In genomic region chr11:67190316-67190715, GRCm38 (mm10) we compare ENCODE assay signal across 35 mouse cellular contexts. TPM values are rescaled to one million over a fixed set of nuclear protein-coding genes. Genes with fewer than 3 reads are reported as not detected.
DNase-seq lines count a peak whose midpoint lies in the region.
"Had no signal": no experiment of that assay in that cellular context is flagged by ENCODE, and none has a peak within 500 bp of the region (broad histone marks: within the 10 kb centered on the region; RNA-seq: fewer than 3 reads in every experiment).

No protein-coding gene starts in this region.

- no peaks in the 10 kb centered on the region for H3K4me1 ChIP-seq in heart, embryonic 10.5 days
- H3K4me1 ChIP-seq: embryonic facial prominence, embryonic 10.5 days; embryonic facial prominence, embryonic 13.5 days; forebrain, embryonic 12.5 days; forebrain, embryonic 15.5 days; heart, embryonic 13.5 days had no signal

- WGBS in heart, embryonic 10.5 days = 76% methylated on average over 10 of the region's 10 CpGs

- intact Hi-C loops in left cerebral cortex, postnatal 25 days (cut with DNase I) = no loop called here

- no peak overlapping the region for H3K27ac ChIP-seq in heart, embryonic 10.5 days
- H3K27ac ChIP-seq: embryonic facial prominence, embryonic 10.5 days; embryonic facial prominence, embryonic 13.5 days; forebrain, embryonic 12.5 days; forebrain, embryonic 15.5 days; gastrocnemius, adult 2 months; heart, embryonic 13.5 days; hindbrain, embryonic 14.5 days; hindbrain, postnatal 0 days had no signal

- H3K9me3 ChIP-seq in heart, embryonic 10.5 days = no peaks in the 10 kb centered on the region
- H3K9me3 ChIP-seq: embryonic facial prominence, embryonic 10.5 days; embryonic facial prominence, embryonic 13.5 days; forebrain, embryonic 12.5 days; forebrain, embryonic 15.5 days; heart, embryonic 13.5 days had no signal

- no peaks in the 10 kb centered on the region for H3K36me3 ChIP-seq in heart, embryonic 10.5 days
- H3K36me3 ChIP-seq: embryonic facial prominence, embryonic 10.5 days; embryonic facial prominence, embryonic 13.5 days; forebrain, embryonic 12.5 days; forebrain, embryonic 15.5 days; heart, embryonic 13.5 days had no signal

- no peaks in the 10 kb centered on the region for H3K27me3 ChIP-seq in heart, embryonic 10.5 days (ENCODE audit: insufficient read depth, poor library complexity, severe bottlenecking)
- H3K27me3 ChIP-seq: embryonic facial prominence, embryonic 13.5 days; forebrain, embryonic 12.5 days; forebrain, embryonic 15.5 days; heart, embryonic 13.5 days had no signal

- no peak overlapping the region for H3K4me3 ChIP-seq in heart, embryonic 10.5 days
- H3K4me3 ChIP-seq: embryonic facial prominence, embryonic 10.5 days; embryonic facial prominence, embryonic 13.5 days; erythroblast, embryonic 14.5 days; forebrain, embryonic 12.5 days; forebrain, embryonic 15.5 days; gastrocnemius, adult 2 months; heart, embryonic 13.5 days had no signal

- peak; percentile 59 for DNase-seq in heart, adult 11 months
- DNase-seq in heart, embryonic 10.5 days (ENCODE audit: low spot score) = no peak
- peak; percentile 23 to 42 for DNase-seq in left cerebral cortex, postnatal 25 days (ENCODE audit: low spot score in 2 of 2)
- no peak for DNase-seq in left cerebral cortex, adult 18-20 months (ENCODE audit: low spot score in 2 of 2)
- peak; percentile 63 for DNase-seq in brain, adult 2 months (ENCODE audit: low read depth, low spot score)
- DNase-seq in T-cell, adult 2 months (ENCODE audit: low spot score) = no peak
- DNase-seq: adrenal gland, adult 8-10 months; adrenal gland, postnatal 25 days; cerebellum, adult 11 months; cerebellum, adult 2 months; cerebellum, adult 9-11 months; cerebellum, postnatal 25 days; embryo, embryonic 11 days; gastrocnemius, adult 2 months; gastrocnemius, postnatal 14 days; heart, adult 18-20 months; heart, postnatal 14 days; heart, postnatal 4 days had no signal

RNA-seq across cellular contexts. Expression of gene Myh1, which starts 9.5 kb away (rescaled TPM):
- 0.04 and 0.18 TPM in 2 replicates for polyA plus RNA-seq in heart, embryonic 10.5 days (2016; fragmentation: Nextera tagmentation; extraction: Ambion mirVana)
- under 1 TPM; 0.09 to 0.25 TPM for total RNA-seq in left cerebral cortex, postnatal 25 days (2021)
- total RNA-seq in left cerebral cortex, adult 18-20 months (2021) = under 1 TPM; 0.28 to 0.37 TPM
- total RNA-seq: common myeloid progenitor, adult 5-6 weeks; heart, adult 18-20 months; heart, postnatal 14 days; MEL had no signal
- polyA plus RNA-seq: activated CD4-positive, CD25-positive, alpha-beta regulatory T cell, adult 4 months; CD4-positive, CD25-positive, alpha-beta regulatory T cell, adult 4 months; cerebellum, adult 2 months; embryonic facial prominence, embryonic 10.5 days; erythroblast, embryonic 14.5 days; forebrain, embryonic 12.5 days; inflammation-experienced regulatory T-cells, adult 6 months; intestine, embryonic 16.5 days had no signal

RNA-seq across cellular contexts. Expression of gene Myh2, which starts 19.5 kb away (rescaled TPM):
- polyA plus RNA-seq in heart, embryonic 10.5 days (2016; fragmentation: Nextera tagmentation; extraction: Ambion mirVana) = not detected in 2 replicates
- total RNA-seq in left cerebral cortex, postnatal 25 days (2021) = under 1 TPM; 0.50 to 0.57 TPM
- total RNA-seq in left cerebral cortex, adult 18-20 months (2021) = under 1 TPM; 0.82 to 0.93 TPM
- total RNA-seq: adrenal gland, adult 8-10 months; adrenal gland, postnatal 25 days; common myeloid progenitor, adult 5-6 weeks; heart, adult 18-20 months; heart, postnatal 14 days; MEL had no signal
- polyA plus RNA-seq: activated CD4-positive, CD25-positive, alpha-beta regulatory T cell, adult 4 months; C2C12; CD4-positive, CD25-positive, alpha-beta regulatory T cell, adult 4 months; cerebellum, adult 2 months; erythroblast, embryonic 14.5 days; forebrain, embryonic 15.5 days; heart, embryonic 13.5 days; hindbrain, embryonic 11.5 days; inflammation-experienced regulatory T-cells, adult 6 months had no signal

RNA-seq across cellular contexts. Expression of gene Myh4, which starts 47.5 kb away (rescaled TPM):
- 0.02 TPM in 1 of 2 replicates, not detected in the other for polyA plus RNA-seq in heart, embryonic 10.5 days (2016; fragmentation: Nextera tagmentation; extraction: Ambion mirVana)
- total RNA-seq in left cerebral cortex, postnatal 25 days (2021) = under 1 TPM; 0.21 to 0.25 TPM
- under 1 TPM; 0.28 to 0.30 TPM for total RNA-seq in left cerebral cortex, adult 18-20 months (2021)
- total RNA-seq: adrenal gland, adult 8-10 months; adrenal gland, postnatal 25 days; common myeloid progenitor, adult 5-6 weeks; heart, adult 18-20 months; heart, postnatal 14 days; hindbrain, postnatal 0 days; MEL had no signal
- polyA plus RNA-seq: C2C12; CD4-positive, CD25-positive, alpha-beta regulatory T cell, adult 4 months; cerebellum, adult 2 months; erythroblast, embryonic 14.5 days; forebrain, embryonic 12.5 days; forebrain, embryonic 15.5 days; heart, embryonic 13.5 days; heart, embryonic 16.5 days; hindbrain, embryonic 11.5 days; hindbrain, embryonic 14.5 days; intestine, embryonic 16.5 days had no signal

Comparison
In these comparisons a context has a peak if more than half of its experiments do, and no peak if none do; other contexts are left out.
1. DNase-seq: peak in heart, adult 11 months (single experiment), left cerebral cortex, postnatal 25 days (2 of 2) and brain, adult 2 months (single experiment); none in heart, embryonic 10.5 days (single experiment), left cerebral cortex, adult 18-20 months (0 of 2) and T-cell, adult 2 months (single experiment).